Mouse (Mus musculus) ovary, postnatal 36 days (tissue): ENCODE results near the gene Clstn2.

Experiments used
- DNase-seq: peaks from one replicate; pipeline ENCODE4 v3.0.0; 2022; ENCODE audit warnings: low spot score, mixed read lengths

Gene Clstn2

DNA sequence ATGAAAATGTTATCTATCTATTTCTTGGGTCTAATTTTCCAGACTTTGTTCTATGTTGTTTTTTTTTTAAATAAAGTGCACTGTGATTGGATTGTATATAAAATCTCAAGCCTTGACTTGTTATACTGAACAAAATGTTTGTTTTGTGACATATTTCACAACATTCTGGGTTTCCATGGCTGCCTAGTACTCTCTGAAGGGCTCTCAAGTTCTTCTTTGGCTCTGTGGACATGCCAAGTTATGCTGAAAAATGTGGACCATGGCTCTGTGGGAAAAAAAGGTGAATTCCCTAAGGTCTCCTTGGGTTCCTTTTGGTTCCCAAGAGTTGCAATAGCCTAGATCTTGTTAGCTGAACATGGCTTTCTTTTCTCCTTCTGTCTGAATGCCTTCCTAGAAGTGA lies 353.1 kb downstream of the Clstn2 start:
- no peak for DNase-seq

DNA sequence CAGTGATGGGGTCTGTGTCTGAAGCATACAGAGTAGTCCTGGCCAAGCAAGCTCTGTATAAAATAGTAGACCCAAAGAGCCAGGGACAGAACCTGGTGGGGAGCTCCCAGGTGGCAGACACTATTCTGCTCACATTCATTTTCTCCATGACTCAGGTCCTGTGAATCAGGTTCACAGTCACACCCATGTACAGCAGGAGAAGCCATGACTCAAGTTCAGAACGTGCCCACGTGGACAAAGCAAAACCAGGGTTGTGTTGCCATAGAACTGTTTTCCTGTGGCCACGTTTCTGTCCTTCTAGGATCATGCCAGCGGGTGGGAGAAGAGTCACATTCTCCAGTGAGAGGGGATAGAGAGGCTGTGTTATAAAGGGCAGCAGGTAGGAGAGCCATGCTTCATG lies 353.9 kb downstream of the Clstn2 start:
- DNase-seq: no peak

DNA sequence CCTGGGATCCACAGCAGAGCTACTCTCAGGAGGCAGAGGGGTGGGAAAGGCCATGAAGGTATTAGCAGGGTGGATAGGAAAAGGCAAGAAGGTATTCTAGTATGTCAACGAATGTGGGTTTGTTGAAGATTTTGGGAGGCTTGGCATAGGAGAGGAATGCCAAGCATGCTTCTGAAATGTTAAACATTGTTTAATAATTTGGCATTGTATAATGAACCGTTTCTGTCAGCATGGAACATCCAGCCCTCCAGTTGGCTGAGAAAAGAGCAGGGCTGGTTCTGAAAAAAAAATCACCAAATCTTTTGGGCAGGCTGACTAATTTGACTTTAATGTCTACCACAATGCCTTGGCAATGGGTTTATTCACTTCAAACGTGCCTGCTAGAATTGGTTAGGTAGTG lies 355.9 kb downstream of the Clstn2 start:
- no peak for DNase-seq

DNA sequence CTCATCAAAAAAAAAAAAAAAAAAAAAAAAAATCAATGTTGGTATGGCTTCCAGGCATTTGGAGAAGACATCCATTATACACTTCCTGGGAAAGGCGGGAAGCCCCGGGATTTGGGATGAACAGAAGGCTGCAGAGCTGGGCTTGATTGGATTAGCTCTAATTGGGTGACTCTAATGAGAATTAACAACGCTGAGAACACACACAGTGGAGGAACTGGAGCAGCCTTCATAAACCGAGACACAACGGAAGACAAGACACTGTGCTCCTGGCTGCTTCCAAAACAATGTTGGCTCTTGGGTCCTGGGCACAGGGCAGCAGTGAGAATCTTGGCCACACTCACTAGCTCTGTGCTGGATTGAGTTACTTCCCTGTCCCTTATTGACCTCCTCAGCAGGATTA lies 360.3 kb downstream of the Clstn2 start:
- no peak for DNase-seq

DNA sequence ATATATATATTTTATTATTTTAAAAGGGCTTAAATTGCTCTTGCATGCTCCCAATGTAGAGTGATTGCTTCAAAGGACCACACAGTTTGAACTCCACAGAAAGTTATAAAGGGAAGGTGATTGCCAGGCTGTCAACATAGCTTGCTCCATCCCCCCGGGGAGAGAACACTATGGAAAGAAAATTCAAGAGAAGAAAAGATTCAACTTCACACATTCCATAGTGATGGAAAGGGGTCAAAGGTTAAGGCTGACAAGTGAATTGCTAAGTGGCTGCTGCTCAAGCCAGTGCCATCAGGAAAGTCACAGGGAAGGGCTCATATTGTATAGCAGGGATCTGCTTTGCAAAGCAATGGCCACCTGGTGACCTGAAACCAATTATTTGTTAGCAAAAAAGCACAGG lies 360.8 kb downstream of the Clstn2 start:
- DNase-seq: no peak

DNA sequence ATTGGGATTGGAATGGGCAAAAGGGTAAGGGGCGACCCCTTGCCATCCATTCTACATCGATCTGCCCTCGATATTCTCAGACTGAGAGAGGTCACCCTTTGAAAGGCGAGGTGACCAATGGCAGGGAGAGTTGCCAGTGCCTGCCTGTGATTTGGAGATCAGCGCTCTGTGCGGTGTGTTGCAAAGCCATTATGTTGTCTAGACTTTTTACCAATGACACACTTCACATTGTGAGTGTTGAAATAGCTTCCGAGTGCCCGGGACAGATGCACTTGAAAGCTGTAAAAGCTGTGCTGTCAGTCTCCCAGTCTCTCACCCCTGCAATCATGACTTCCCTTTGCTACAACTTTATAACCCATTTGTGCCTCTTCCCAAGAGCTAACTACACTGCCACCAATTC lies 362.3 kb downstream of the Clstn2 start:
- no peak for DNase-seq

DNA sequence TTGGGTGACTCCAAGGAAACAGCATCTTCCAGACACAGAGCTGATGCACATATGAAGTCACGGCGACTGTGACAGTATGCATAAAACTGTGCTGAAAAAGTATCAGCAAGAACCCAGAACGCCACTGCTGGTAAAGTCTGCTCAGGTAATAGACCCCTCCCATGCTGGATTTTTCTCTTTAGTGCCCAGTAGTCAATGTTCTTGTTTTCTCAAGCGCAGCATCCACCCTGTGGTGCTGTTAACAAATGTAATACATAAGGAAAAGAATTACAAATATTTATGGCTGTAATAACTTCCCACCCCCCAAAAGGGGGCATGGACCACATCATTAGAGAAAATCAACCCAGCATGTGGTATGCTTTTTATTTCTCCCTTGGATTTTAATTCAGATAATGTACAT lies 372.0 kb downstream of the Clstn2 start:
- no peak for DNase-seq

DNA sequence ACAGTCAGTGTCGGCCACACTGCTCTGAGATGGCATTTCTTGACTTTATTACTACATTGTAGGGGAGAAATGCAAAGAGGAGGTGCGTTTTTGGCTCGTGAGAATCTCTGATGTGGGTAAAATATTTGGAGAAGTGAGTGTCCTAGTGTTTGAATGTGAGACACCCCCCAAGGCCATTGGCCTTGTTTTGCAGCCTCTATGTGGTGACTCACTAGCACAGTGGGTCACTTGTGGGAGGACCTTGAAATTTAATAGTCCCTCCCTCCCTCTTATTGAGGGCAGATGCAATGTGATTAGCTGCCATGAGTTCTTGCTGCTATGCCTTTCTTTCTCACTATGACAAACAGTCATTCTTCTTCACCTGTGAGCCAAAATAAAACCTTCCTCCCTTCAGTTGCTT lies 374.2 kb downstream of the Clstn2 start:
- DNase-seq: no peak

DNA sequence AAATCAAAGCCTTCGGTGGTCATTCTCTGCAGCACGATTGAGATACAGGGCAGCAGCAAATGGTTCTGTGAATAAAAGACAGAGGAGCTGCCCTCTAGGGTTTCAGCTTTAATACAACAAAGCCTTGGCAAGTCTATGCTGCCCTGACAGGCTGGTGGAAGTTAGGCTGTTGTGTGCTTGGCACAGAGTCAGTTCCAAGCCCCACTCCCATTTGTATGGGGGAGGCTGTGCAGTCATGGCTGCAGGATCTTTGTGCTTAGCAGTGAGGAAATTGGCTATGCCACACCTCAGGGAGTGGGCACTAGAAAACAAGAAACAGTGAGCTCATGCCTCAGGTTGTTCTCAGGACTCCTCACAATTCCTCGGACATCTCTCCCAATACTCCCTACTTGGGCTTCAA lies 384.6 kb downstream of the Clstn2 start:
- DNase-seq: no peak

DNA sequence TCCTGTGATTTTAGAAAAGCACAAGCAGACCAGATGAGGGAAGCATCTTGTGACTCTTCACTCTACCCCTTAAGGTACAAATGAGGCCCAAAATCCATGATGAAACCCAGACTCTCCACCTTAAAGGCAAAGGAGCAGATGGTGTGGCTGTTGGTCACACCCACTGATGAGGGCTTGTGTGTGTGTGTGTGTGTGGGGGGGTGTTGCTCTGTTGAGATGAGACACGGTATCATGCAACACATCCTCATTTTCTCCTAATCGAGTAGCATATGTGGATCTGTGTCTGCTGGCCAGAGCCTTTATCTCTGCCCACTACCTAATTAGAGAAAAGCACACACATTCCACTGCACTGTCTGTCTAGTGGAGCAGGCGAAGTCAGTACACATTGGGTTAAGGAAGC lies 387.2 kb downstream of the Clstn2 start:
- DNase-seq: no peak

DNA sequence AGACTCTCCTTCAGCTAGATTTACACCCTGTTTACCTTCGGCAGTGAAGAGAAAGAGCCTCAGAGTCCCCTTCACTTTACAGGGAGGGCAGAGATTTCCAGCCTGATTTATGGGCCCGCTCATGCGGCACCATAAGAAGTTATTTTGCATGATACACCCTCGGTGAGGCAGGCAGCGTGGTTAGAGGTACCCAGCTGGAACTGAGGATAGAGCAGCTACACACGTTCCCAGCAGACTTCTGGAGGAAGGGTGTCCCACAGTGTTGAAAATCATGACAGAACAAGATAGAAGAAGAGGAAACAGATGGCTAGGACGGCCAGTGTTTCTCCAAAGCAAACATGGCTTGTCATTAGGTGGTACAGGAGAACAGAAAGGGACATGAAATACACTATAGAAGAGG lies 390.6 kb downstream of the Clstn2 start:
- no peak for DNase-seq

DNA sequence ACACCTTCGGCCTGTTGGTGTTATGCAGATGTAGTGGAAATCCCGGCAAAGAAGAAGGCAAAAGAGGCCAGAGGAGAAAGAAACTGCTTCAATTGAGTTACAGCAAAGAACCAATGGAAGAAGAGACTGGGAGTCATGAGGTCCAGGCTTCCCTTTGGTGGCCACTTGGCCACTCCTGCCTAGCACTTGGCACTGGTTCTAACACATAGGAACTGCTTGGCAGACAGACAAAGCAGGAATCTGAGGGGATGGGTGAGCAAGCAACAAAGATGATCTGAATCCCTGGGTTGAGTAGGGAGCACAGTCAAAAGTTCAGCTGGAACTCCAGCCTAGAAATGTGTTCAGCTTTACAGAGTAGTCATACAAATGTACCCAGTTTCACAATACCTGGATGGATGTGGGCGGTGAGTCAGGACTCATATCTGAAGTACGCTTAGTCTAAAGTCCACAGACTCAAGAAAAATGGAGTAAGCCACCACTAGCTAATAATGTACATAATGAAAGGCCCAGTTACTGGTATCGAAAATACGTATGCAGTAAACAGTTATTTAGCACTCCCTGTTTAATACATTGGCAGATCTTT lies 392.9 kb downstream of the Clstn2 start:
- no peak for DNase-seq

DNA sequence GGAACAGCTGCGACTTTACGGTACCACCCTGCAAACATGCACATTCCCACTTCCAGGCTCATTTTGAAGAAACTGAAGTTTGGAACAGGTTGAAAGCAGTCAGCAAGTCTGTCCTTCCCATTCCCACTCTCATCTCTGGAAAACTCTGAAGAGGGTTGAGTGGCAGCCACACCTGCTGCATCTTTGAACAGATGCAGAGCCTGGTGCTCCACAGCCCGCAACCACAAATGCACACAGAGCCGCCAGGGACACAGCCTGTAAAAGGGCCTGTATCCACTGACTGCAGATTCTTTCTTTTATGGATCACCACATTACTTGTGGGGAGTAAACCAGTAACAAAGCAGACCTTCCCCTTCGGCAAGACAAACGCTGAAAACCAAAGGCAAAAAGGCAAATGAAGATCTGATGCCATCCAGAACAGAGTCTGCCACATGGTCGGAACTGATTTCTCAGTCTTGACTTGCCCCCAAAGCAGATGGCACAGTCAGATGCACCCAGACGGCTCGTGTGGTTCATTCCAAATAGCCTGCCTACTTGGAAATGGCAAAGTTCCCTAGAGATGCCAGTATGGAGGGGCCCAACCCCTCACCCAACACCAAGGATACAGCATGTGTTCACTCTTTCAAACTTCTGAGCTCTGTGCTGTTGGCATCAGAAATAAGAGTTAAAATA lies 394.2 kb downstream of the Clstn2 start:
- DNase-seq: no peak

DNA sequence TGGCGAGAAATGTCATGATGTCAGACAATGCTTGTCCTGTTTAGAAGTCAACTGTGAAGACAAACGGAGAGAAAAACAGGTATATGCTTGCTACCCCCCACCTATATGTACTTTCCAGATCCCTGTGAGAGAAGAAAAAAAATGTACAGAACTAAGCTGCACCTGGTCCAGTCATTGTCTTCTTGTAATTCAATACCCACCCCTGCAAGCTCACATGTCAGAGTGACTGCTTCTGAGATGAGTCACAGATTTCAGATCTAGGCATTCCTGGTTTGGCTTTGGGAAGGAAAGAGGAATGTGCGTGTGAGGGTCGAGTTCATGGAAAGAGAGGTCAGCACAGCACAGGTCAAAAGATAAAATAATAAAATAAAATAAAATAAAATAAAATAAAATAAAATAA lies 397.6 kb downstream of the Clstn2 start:
- DNase-seq: no peak

DNA sequence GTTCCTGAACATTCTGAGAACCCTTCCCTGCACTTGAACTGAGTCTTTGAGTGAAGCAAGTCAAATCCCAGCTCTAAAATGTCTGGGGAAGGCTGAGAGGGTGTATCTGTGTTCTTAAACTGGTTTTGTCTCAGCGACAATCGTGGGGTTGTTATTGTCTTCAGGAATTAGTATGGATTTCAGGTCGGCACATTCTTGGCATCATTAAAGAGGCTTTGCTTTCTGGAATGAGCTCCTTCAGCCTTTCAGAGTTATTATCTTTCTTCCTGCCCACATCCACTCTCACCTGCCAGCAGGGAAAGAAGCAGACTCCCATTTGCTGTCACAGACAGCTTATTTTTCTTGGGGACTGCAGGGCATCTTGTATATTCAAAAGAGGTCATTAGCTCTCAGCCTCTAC lies 398.1 kb downstream of the Clstn2 start:
- DNase-seq: no peak

DNA sequence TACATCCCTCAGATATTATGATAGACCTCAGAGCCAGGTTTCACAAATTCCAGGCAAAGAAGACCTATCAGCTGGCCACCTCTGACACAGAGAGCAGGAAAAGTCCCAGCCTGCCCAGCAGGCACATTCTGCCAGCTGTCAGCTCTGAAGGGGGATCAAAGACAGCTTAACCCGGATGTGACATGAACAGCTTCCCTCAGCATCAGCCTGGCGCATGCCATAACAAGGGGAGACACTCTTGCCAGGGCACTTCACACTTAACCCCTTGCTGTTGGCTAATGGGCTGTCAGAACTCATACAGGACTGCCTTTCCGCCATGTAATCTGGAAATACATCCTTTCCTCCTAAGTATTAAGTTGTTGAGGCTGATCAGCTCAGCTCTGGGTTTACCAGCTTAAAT lies 403.8 kb downstream of the Clstn2 start:
- no peak for DNase-seq

DNA sequence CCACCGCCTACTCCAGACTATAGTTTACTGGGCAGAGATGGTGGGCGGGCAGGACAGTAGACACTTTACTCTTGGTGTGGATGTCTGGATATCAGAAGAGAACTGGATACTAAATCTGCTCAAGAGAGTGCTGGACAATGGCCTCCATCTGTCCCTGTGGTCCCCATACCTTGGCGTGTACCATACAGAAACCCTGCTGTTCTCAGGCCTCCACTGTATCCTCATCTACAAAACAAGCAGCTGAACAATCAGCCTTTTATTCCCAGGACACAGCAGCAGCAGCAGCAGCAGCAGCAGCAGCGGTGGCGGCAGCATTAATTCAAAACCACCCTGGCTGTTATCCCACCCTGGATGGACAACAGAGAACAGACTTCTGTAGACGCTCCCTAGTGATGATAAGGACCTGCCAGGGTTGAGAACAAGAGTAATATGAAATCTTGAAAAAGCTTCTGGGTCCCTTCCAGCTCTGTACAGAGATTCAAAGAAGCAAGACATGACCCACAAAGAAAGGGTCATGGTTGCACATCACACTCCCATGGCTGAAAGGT lies 404.5 kb downstream of the Clstn2 start:
- no peak for DNase-seq

DNA sequence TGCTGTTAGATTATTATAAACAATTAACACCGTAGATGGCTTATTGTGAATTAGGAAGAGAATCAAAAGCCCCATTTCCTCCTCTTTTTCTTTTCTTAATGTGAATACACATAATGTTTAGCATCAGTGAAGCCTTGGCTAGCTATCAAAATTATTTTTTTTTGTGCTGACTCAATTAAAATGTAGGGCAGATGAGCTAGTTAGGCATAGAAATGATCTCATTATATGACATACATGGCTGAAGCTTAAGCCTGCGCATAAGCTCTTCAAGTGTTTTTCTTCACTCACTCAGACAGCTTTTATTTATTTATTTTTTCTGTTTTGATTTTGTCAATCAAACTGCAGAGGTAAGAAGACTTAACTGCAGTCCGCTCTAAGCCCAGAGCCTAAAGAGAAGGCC lies 405.1 kb downstream of the Clstn2 start:
- DNase-seq: no peak

DNA sequence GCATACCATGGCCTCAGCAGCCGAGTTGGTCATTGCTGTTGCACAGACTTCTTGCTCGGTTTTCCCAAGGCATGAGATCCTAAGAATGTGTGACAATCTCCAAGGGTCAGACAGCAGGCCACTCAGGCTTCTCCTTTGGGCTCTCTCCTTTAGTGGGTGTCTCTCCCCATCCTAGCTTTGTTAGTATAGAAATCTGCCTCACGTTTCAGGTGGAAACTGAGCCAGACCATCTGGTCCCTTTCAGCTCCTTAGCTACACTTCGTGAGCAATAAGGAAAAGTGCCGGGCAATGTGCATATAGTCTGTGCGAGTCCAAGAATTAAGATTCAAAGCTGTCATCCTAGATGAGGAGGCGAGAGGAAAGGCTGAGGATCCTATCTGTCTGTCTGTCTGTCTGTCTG lies 422.4 kb downstream of the Clstn2 start:
- DNase-seq: no peak

DNA sequence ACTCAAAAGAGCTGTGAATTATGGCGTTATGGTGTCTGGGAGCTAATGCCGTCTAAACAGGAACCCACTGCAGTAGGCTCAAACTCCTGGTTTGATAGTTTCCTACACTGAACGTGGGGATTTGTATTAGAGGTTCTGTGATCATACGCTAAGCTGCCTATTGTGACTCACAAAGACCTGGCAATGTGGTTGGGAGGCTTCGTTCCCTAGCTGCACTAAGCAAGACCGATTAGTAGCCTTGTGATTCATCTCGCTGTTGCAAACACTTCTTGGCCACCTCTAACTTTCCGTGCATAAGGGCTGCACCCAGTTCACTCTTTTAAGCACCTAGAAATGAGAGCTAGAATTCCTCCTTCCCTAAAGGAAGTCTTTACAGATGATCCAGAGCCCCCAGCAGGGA lies 429.3 kb downstream of the Clstn2 start:
- no peak for DNase-seq

DNA sequence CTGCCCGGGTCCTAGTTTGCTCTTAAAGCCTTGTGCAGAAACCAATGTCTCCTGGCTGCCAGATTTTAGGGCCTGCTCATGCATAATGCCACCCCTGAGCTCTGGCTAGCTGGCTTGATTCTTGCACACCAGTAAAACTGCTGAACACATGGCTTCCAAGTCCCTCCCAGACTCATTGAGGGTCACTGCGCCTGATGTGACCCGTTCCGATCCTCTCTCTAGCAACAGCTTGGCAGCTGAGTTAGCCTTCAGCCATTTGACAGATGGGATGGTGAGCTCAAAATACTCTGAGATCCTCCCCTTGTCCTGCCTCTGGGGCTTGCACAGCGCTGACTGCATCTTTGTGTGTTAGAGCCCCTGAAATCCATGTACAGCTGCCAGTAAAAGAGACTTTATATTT lies 430.5 kb downstream of the Clstn2 start:
- DNase-seq: no peak

DNA sequence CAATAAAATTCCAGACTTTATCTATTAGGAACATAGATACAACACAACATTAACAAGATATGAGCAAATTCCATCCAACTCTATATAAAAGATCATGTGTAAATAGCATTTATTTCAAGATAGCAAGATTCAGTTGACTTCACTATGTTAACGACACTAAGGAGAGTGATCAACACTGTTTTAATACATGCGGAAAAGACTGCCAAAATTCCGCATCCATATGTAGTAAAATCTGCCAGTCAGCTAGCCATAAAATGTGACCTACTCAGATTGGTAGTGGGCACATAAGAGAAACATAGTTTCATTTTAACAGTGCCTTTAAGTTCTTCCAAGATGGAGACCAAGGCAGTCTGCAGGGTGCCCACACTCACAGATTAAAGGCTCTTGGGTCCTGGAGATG lies 434.0 kb downstream of the Clstn2 start:
- DNase-seq: no peak

DNA sequence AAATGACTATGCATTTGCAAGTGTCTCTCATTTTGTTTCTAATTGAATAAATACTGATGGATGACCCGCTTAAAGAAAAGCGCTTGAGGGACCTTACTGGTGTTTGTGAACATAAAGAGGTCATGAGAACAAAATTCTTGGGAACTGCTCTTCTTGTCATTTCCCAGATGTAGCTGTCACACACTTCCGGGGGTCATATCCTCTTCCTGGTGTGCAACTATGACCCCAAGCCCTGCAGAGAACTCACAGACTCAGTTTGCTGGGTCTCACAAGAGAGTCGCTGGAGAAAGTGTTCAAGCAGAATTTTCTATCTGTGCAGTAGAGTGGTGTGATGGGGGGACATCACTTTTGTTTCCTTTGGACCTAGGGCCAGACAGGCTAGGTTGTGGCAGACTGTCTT lies 442.3 kb downstream of the Clstn2 start:
- no peak for DNase-seq

DNA sequence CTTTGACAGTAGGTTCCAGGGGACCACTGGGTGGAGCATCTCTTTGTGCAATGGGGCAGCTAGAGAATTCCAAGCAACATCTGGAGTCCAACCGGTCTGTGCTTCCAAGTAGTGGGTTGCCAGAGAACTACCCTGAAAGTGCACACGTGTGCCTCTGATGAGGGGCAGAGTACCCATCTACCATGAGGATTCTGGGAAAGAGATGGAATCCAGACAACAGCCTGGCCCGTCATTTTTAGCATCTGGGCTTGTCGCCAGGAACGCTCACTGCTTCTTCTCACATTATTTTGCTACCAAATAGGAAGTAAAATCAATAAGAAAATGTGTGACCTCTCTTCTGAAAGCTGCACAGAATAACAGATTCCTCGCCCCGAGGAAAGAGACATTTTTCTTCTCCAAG lies 462.1 kb downstream of the Clstn2 start:
- no peak for DNase-seq
